Mouse (Mus musculus) embryo, embryonic 10.5 days (tissue): ENCODE results near the gene Adora1.

Experiments
- DNase-seq: peaks from one replicate; pipeline ENCODE4 v3.0.0-alpha.2; 2015; ENCODE audit warnings: low spot score

Adora1 gene

DNA sequence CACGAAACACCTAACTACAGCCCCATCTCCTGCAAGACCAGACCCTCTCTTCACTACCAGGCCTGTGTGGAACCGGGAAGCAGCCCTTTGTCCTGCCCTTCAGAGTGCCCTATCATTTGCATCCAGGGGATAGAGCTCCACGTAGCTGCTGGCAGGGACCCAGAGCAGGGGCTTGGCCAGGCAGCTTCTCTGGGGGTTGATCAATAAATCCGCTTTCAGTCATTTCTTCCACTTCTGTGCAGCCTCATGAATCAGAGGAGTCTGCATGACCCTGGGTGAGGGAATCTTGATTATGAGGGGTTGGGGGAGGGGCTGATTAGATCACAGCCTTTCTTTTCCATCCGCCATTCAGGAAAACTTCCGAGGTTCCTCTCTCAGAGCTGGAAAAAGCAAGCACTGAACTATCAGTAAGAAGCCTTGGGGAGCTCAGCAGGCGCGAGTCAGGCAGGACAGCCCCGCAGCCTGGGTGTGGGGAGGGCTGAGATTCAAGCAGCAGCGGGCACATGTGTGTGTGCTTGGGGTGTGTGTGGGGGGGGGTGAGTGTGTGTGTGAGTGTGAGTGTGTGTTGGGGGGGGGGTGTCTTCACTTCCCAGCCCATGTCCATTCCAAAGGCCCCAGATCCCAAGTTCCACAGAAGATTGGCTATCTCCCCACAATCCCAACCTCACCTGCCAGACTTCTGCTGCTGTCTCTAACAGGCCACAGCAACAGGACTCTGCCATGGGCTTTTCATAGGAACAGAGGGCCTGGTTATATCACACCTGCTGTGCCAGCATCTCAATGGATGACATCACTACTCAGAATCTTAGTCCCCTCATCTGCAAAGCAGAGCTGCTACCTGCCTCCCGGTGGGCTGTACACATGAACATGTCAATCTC, 19.2 kb downstream of the Adora1 start:
- DNase-seq, result peak; percentile 47

DNA sequence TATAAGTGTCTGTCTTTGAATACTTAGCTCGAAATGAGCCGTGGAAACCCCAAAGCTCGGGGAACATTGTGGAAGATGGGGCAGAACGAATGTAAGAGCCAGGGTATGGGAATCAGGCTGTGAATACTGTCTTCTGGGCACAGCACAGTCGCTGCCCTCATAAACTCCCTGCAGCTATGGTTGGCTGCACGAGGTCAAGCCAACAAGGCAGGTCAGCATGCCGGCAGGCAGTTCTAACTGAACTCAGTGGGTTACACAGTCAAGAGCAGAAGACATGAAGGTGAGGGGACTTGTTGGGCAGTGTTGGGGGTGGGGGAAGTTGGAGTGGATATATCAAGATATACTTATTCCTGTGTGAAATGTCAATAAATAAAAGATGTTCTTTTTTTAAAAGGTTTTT, 20.2 kb downstream of the Adora1 start:
- no peak for DNase-seq

DNA sequence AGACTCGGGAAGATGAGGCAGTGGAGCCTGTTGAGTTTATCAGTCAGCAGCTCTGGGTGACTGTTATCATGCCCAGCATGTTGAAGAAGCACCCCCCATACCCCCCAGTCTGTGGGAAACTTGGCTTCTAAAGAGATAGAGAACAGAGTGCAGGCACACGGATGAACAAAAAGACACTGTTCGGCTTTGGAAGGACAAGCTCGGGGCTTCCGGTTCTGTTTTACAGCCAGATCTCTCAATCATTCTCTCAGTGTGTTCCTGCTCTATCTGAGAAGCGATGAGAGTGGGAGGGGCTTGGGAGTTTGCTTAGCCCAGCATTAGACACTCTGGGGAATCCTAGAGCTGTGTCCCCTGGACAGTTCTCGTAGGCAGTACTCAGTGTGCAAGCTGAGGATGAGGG, 21.8 kb downstream of the Adora1 start:
- DNase-seq, result no peak

DNA sequence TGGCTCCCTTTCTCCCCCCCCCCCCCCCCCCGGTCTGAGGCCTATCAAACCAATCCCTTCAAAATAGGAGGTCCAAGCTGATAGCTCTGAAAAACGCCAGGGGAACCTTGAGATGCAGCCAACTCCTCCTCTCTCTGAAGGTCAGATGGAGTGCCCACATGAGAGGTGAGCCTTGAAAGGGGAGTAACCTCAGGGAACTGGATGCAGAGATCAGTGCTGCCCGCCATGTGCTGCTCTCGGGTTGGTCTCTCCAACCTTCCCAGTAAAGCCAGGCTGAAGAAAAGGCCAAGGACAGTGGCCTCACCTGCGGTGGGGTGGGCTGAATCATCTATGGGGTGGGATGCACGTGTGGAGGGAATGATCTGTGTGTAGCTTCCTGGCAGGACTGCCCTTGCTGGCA, 22.9 kb downstream of the Adora1 start:
- DNase-seq, result no peak

DNA sequence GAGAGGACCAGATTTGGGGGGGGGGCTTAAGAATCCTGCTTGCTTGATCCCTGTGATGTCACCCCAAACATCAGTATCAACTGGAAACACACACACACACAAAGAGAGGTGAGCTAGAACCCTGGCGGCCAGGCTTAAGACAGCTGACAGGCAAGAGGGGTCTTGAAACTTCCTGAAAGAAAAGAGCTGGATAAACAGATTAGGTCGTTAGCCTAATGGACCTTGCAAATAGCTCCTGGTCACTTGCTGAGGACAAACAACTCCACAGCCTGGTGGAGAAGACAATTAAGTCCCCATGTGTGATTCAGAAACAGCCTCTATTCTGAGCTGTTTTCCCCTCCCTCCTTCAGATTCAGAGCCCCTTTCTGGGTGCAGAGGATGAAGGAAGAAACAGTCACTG, 23.6 kb downstream of the Adora1 start:
- DNase-seq, result no peak

DNA sequence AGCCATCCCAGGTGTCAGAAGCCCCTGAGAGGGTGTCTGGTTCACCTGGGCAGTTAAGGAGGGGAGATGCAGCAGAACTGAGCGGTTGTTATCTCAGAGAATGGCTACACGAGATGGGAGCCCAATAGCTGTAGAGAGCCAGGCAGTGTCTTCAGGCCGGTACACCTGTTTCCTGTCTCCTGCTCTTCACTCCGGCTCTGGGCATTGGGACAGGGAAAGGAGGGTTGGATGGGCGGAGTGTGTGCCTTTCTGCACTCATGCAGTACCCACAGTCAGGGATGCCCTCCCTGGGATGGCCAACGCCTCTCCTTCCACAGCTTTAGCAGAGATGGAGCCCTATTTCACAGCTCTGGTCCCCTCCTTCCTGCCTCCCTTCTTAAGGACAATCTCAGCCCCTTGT, 24.2 kb downstream of the Adora1 start:
- no peak for DNase-seq

DNA sequence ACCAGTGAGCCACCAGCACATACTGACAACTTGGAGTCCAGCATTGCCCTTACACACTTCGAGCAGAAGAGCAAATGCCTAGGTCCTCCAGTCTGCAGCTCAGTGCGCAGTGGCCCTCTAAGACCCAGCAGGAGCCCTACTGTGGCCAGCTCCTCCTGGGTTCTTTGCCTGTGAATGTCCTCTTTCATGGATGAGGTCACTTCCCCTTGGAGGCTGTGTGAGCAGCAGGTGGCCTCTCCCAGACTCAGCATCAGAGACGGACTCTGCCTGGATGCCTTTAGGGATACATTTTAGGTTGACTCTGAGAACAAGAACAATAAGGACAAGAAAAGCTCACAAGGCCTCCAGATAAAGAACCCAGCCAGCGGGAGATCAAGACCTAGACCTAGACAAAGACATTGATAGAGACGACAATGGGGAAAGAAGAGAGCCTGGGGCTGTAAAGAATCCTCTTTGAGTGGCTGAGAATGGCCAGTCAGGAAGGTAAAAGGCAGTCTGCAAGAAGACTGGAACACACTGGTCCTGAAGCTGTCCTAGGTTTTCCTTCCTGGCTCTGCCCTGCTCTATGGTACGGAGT, 25.0 kb downstream of the Adora1 start:
- no peak for DNase-seq

DNA sequence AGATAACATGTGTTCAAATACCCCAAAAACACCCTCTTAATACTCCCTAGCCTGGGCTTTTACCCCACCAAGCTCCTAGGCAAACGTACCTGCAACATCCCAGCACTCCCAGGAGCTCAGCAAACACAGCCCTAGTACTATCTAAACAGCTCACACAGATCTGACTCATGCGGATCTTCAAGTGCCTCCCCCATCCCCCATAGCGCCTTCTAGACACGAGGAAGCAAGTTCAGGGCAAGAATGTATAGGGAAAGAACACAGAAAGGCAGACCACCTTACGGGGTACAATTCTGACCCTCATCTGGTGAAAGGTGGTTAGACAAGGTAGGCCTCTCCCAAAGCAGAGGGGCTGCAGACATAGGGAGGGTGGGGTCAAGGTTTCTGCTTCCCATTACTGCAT, 29.1 kb downstream of the Adora1 start:
- DNase-seq, result no peak

DNA sequence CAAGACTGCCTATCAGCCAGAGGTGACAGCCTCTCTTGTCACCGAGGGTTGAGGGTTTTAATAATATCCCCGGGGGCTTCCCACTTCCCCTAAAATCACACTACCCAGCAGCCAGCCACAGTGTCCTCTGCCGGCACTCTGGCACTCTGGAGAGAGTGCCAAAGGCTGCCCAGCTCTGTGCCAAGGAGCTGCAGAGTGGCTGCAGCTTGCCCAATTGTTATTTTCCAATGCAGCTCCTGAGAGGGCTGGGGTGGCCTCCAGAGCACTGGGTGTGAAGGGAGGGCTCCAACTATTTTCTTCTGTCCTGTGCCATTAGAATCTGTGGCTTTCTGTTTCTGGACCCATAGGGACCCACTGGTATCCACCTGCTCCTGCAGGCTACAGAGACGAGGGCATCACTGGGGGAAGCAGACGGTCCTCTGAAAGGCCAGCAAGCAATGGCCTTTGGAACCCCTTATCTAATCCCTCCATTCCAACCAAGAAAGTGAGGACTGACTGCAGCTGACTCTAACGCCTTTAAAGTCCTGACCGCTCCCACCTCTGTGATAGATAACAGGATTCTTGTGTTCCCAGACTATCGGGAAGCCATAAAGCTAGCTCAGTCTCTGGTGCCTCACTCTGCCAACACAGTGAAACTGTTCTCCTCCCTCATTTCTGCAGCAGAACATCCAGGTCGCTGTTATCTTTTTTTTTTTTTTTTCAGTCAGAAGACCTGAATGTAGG, 29.8 kb downstream of the Adora1 start:
- DNase-seq, result no peak

DNA sequence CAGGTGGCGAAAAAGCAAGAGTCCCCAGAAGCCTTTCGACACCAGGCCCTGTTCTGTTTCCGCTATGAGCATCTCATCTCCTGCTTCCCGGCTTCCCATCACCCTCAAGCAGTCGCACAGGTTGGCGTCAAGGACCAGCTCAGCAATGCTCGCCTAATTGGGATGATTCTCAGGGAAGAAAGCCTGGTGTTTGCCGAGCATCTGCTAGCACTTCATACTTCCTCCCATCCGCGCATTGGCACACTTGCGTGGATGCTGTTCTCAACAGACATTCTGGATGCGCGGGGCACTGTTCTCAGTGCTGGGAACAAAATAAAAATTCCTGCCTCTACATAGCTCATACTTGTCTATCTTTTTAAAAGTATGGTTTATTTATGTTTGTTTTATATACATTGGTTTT, 31.0 kb downstream of the Adora1 start:
- DNase-seq, result no peak

DNA sequence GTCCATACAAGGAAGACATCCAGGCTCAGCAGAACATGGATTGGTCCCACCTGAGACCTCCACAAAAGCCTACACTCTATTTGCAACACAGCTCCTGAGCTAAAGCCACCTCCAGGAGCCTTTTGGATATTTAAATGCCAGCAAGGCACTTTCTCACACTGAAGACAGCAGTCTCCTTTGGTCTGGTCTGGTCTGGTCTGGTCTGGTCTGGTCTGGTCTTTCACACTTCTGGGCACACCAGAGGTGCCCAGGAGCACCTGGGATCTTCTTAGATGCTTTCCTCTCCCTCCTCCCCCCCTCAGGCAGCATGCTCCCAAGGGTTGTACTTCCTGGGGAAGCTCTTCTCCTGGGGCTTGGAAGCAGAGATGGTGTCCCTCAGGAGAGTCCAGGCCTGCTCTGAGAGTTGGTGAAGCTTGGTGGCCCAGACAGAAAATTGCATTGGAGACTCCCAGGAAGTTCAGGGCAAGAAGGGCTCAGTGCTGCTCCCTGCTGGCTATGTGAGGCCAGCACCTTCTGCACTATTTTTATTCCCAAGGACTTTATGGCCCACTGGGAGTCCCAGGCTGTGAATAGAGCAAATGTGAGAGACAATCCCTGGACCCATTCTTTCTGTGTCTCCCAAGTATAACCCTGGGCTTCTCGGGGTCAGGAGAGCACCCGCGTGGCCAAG, 33.3 kb downstream of the Adora1 start:
- peak; percentile 71 for DNase-seq

DNA sequence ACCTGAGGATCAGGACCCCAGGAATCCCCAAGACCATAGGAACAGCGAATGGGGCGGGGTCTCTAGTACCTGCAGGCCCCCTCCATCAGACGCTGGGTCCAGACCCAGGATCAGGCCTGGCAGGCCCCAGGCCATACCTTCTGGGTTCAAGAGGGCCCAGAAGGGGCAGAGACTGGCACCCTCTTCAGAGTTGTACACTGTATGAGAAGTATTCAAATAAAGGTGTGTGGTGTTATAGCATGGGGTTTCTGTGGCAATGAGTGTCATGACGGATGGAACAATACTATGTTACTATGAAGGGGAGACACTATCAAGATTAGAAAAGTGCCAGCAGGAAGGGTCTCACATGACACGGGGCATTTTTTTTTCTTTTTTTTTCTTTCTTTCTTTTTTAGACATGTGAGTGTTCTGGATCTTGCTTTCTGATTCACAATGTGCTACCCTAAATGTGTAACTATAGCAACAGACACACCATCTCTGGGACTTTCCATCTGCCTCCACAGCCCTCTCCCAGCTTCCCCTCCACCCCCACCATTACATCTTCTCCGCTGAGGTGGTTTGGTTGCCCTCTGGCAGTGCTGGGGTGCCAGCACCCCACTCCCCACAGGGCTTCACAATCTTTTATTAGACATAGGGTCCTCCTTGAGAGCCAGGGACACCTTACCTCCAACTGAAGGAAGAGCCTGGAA, 34.1 kb downstream of the Adora1 start:
- DNase-seq, result no peak

DNA sequence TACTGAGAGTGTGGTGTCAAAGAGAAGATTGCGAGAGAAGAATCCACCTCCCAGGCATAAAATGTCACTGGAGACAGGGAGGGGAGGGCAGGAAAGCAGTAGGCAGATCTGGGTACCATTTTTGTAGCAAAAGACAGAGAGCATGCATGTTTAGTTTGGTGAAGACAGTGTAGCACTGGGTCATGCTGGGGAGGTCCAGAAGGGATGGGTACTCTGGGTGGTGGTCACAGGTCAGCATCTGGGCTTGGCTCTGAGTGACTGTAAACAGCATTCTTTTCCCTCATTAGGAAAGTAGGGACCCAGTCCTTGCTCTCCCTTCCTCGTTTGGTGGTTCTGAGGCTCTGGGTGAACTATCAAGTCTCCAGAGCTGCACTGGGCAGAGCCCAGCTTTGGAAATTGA, 34.8 kb downstream of the Adora1 start:
- DNase-seq, result no peak

DNA sequence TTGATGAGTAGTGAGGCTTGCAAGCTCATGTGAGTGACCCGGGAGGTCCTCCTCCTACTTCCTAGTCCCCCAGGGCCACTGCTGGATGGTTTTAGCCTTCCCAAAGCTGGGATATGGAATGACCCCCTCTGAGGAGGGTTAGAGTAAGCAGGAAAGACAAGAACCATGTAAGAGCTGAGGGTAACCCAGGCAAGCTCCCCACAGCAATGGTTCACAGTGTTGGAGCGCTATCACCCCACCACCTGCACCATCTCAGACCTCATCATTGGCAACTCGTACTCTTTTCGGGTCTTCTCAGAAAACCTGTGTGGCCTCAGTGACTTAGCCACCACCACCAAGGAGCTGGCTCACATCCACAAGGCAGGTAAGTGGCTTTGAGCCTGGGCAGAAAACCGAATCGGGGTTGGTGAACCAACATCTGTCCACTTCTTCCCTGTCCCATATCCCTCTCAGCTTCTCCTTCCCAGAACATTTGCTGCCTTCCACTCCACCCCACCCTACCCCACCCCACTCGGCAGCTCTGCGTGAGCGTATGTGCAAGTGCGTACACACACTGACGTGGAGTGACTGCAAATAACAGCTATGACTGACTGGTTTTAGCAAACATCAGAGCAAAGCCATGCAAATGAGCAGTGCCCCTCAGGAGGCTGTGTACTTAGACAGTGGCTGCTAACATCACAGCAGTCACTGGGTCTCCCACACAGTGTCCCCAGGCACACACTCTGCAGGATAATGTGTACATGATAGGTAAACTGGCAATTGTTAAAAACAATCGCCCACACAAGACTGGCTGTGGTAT, 36.8 kb downstream of the Adora1 start:
- no peak for DNase-seq

DNA sequence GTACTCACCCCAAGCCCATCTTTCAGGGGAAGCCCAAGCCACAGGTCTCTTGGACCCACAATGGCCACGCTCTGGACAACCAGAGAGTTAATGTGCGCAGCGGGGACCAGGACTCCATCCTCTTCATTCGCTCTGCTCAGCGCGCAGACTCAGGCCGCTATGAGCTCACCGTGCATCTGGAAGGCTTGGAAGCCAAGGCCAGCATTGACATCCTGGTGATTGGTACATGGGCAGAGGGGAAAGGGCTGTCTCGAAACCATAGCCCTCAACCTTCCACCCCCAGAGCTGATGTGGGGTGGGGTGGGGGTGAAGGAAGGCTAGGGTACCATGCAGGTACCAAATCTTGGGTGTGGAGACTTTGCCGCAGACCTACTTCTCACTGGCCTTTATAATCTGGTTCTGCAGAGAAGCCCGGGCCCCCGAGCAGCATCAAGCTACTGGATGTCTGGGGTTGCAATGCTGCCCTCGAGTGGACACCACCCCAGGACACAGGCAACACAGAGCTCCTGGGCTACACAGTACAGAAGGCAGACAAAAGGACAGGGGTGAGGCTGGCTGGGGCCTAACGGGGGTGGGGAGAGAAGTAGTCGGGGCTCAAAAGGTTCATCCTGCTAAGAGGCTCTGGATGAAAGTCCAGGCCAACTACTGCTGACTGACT, 37.8 kb downstream of the Adora1 start:
- no peak for DNase-seq

DNA sequence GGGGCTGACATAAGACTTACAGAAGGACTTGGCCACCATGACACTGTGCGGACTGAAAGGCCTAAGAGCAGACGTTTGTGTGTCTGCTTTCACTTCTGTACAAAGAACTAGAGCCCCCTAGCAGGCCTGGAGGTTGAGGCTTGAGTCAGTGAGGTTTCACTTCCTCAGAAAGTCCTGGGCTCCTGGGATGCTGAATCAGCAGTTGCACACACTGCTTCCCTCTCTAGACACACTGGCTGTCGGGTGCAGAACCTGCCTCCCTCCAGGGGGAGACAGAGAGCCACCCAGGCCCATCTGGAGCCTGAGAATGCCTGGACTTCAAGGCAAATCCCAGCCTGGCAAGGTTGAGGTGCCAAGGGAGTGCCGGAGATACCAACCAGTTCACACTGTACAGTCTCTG, 38.8 kb downstream of the Adora1 start:
- DNase-seq, result peak; percentile 31

DNA sequence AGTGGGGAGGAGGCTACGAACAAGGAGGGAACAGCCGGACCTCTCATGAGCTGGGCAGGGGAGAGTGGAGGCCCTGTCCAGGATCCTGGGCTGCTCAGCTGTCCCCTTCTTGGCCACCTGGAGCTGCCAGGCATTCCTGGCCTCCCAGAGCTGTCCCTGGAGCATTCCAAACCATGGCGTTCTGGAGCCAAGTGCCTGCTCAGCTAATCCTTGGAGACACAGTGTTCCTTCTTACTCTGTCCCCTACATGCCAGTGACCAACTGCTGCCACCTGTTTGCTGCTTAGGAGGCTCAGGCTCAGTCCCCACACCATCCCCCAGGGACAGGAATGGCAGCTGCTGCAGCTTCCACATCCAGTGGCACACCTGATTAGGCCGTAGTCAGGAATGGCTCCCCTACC, 39.3 kb downstream of the Adora1 start:
- no peak for DNase-seq

DNA sequence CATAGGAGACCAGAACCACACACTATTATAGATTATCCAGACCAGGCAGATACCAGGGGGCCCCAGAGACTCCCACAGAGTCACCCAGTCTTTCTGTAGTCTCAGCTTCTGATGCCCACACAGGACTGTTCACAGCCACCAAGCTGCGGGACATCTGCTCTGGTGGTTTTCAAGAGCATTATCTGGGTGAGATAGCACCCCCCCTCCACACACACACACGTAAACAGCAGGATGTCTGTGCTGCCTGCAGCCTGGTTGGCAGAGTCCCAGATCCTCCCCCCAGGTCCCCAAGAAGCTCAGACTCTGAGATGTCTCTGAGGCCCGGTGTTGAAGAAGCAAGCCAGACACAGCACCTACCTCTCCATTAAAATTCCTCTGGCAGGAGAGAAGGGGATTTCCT, 39.7 kb downstream of the Adora1 start:
- no peak for DNase-seq

DNA sequence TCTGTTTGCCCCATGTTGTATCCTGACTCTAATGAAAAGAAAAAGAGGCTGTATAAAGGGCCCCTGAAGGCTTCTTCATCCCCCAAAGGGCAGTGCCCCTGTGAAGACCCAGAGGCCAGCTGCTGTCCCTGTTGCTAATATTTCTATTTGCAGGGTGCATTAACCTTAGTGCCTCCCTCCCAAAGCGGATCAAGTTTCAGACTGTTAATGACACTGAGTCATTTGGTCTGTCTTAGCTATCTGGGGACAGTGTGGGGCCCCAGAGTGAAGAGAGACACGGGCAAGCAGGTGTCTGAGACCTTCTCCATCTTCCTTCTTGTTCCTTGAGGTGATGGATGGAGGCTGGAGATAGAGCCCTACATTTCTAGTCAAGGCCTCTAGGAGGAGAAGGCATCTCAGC, 40.1 kb downstream of the Adora1 start:
- no peak for DNase-seq

DNA sequence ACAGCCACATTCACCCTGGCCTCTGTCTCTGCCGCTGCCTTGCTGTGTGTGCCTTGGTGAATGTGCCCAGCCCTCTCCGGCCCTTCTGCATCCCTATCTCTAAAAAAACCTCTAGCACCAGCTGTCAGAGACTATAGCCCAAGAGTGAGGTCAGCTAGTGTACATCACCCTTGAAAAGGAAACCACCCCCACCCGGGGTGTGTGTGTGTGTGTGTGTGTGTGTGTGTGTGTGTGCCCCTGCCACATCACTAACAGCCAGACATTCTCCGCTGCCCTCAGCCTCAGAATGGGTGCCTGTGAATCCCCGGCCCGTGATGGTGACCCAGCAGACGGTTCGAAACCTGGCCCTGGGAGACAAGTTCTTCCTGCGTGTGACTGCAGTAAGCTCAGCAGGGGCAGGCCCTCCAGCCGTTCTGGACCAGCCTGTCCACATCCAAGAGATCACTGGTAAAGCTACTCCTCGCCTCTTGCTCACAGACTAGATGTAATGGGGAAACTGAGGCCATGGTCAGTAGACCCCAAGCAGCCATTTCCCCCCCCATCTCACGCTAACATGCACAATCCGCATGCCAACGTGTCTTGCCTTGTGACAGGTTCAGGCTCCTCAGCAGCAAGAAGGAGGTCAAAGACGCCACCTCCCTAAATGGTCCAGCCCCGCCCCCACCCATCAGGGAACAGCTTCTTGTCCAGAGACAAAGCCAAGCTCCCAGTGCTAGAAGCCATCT, 40.8 kb downstream of the Adora1 start:
- DNase-seq, result no peak
